19 mouse cellular contexts compared by ENCODE assay signal in the genomic region with DNA sequence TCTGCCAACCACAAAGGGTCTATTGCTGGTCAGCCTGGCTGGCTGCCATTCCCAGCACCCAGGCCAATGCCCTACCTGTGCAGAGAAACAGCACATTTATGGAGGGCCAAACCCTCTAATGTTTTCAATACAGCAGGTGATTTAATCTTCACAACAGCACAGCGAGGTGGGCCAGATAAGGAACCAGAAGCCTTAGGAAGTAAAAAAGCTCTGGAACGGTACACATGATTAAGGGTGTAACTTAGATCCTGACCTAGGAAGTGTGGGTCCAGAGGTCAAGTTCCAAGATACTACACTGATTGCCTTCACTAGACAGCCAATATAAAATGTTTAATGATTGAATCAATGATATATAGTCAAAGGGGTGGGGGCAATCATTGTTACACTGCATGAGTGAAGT. TPM values are rescaled to one million over a fixed set of nuclear protein-coding genes. Genes with fewer than 3 reads are reported as not detected.
"Had no signal": no experiment of that assay in that cellular context is flagged by ENCODE, and none has a peak within 500 bp of the region (broad histone marks: within the 10 kb centered on the region; RNA-seq: fewer than 3 reads in every experiment).

No protein-coding gene starts in this region.

RNA-seq across cellular contexts. Expression of a gene that starts 8.5 kb away (rescaled TPM):
- polyA plus RNA-seq: cerebellum, adult 2 months; embryonic facial prominence, embryonic 10.5 days; embryonic facial prominence, embryonic 11.5 days; embryonic facial prominence, embryonic 12.5 days; embryonic facial prominence, embryonic 13.5 days; embryonic facial prominence, embryonic 14.5 days; embryonic facial prominence, embryonic 15.5 days; erythroblast, embryonic 14.5 days; forebrain, embryonic 10.5 days; forebrain, embryonic 11.5 days; forebrain, embryonic 12.5 days; forebrain, embryonic 13.5 days; forebrain, embryonic 14.5 days; forebrain, embryonic 15.5 days; forebrain, embryonic 16.5 days; forebrain, postnatal 0 days; frontal cortex, adult 2 months; gonadal fat pad, adult 2 months had no signal

RNA-seq across cellular contexts. Expression of a gene that starts 17.6 kb away (rescaled TPM):
- polyA plus RNA-seq: cerebellum, adult 2 months; cortical plate, adult 2 months; embryonic facial prominence, embryonic 10.5 days; embryonic facial prominence, embryonic 11.5 days; embryonic facial prominence, embryonic 12.5 days; embryonic facial prominence, embryonic 13.5 days; embryonic facial prominence, embryonic 14.5 days; embryonic facial prominence, embryonic 15.5 days; forebrain, embryonic 10.5 days; forebrain, embryonic 11.5 days; forebrain, embryonic 12.5 days; forebrain, embryonic 13.5 days; forebrain, embryonic 14.5 days; forebrain, embryonic 15.5 days; forebrain, postnatal 0 days; frontal cortex, adult 2 months had no signal
